Mouse (Mus musculus): ENCODE measurements around the gene Arhgap45. TPM values are rescaled to one million over a fixed set of nuclear protein-coding genes. Genes with fewer than 3 reads are reported as not detected.
A peak's percentile ranks its signal among the peaks of the same experiment; 100 is the strongest.

Arhgap45 gene
- polyA plus RNA-seq, 1 experiment: 0.53 TPM

GRCm38 (mm10) chr10:79970415-79971182 lies 45.9 kb upstream of the Arhgap45 start, which contains the start of gene Grin3b:
Gene Grin3b, plus strand, starts transcription at chr10:79970715.
- no peak within 1 kb of the TSS for H3K4me3 ChIP-seq
- no peak within 1 kb of the TSS for H3ac ChIP-seq (ENCODE audit: control insufficient read depth, insufficient read length)
- H3K79me2 ChIP-seq (ENCODE audit: control insufficient read depth, insufficient read depth): no peaks in the 10 kb centered on the region
- H3K4me2 ChIP-seq (ENCODE audit: low read depth): no peak within 1 kb of the TSS
- peaks cover 8% of the 10 kb centered on the region for H3K27me3 ChIP-seq (ENCODE audit: control insufficient read depth, insufficient read depth, insufficient read length)
- TF ChIP-seq REST (IDR thresholded peaks at IDR 0.05; ENCODE audit: insufficient read depth, insufficient read length) (no peak), E2F4 (IDR thresholded peaks at IDR 0.05; ENCODE audit: insufficient read depth) (no peak), POLR2A (IDR thresholded peaks at IDR 0.05; ENCODE audit: insufficient read length, low read depth) (no peak), CEBPB (IDR thresholded peaks at IDR 0.05; ENCODE audit: insufficient read depth, poor library complexity, severe bottlenecking) (no peak), POLR2AphosphoS2 (IDR thresholded peaks at IDR 0.05; ENCODE audit: insufficient read length, low read depth) (peak; percentile 64), TCF3 (IDR thresholded peaks at IDR 0.05; ENCODE audit: insufficient read length, low read depth) (no peak)
- peaks cover 4% of the 10 kb centered on the region for H3K36me3 ChIP-seq (ENCODE audit: control insufficient read depth, insufficient read depth)

- Histone ChIP-seq H3K79me2 (ENCODE audit: control insufficient read depth, insufficient read depth) (no peaks in the 10 kb centered on the region), H3K4me2 (ENCODE audit: low read depth) (no peak overlapping the region), H3K36me3 (ENCODE audit: control insufficient read depth, insufficient read depth) (peaks cover 4% of the 10 kb centered on the region), H3K27me3 (ENCODE audit: control insufficient read depth, insufficient read depth, insufficient read length) (peaks cover 8% of the 10 kb centered on the region), H3ac (ENCODE audit: control insufficient read depth, insufficient read length) (no peak overlapping the region), H3K4me3 (no peak overlapping the region)
- no peak for TF ChIP-seq POLR2AphosphoS2 (IDR thresholded peaks at IDR 0.05; ENCODE audit: insufficient read length, low read depth)
- no peak for TF ChIP-seq TCF12 (IDR thresholded peaks at IDR 0.05; ENCODE audit: insufficient read depth, poor library complexity, severe bottlenecking)
- TF ChIP-seq USF1 (IDR thresholded peaks at IDR 0.05; ENCODE audit: low read depth): no peak
- no peak for TF ChIP-seq REST (IDR thresholded peaks at IDR 0.05; ENCODE audit: insufficient read depth, insufficient read length)
- TF ChIP-seq TCF3 (IDR thresholded peaks at IDR 0.05; ENCODE audit: insufficient read length, low read depth): no peak
Measured at GRCm38 (mm10) chr10:79971183-79971497, 45.3 kb upstream of the Arhgap45 start.

- TF ChIP-seq E2F4 (IDR thresholded peaks at IDR 0.05; ENCODE audit: insufficient read depth) (no peak), USF1 (IDR thresholded peaks at IDR 0.05; ENCODE audit: low read depth) (no peak), TCF12 (IDR thresholded peaks at IDR 0.05; ENCODE audit: insufficient read depth, poor library complexity, severe bottlenecking) (no peak), POLR2A (IDR thresholded peaks at IDR 0.05; ENCODE audit: insufficient read length, low read depth) (no peak), MAX (IDR thresholded peaks at IDR 0.05; ENCODE audit: low read depth) (no peak), REST (IDR thresholded peaks at IDR 0.05; ENCODE audit: insufficient read depth, insufficient read length) (no peak), TCF3 (IDR thresholded peaks at IDR 0.05; ENCODE audit: insufficient read length, low read depth) (no peak), MYOG (IDR thresholded peaks at IDR 0.05; ENCODE audit: control insufficient read depth in 1 of 3, insufficient read depth in 1 of 3, insufficient read length in 2 of 3, low read depth in 2 of 3) (no peak), MYOD1 (IDR thresholded peaks at IDR 0.05; ENCODE audit: control insufficient read depth in 1 of 3, insufficient read length in 2 of 3, low read depth in 2 of 3) (no peak), POLR2AphosphoS2 (IDR thresholded peaks at IDR 0.05; ENCODE audit: insufficient read length, low read depth) (no peak), CEBPB (IDR thresholded peaks at IDR 0.05; ENCODE audit: insufficient read depth, poor library complexity, severe bottlenecking) (no peak), SRF (IDR thresholded peaks at IDR 0.05; ENCODE audit: control insufficient read depth, insufficient read length, low read depth) (no peak)
- no peaks in the 10 kb centered on the region for H3K36me3 ChIP-seq (ENCODE audit: control insufficient read depth, insufficient read depth)
- H3K27me3 ChIP-seq (ENCODE audit: control insufficient read depth, insufficient read depth, insufficient read length): peaks cover 8% of the 10 kb centered on the region
- no peak overlapping the region for H3K4me3 ChIP-seq
- no peaks in the 10 kb centered on the region for H3K79me2 ChIP-seq (ENCODE audit: control insufficient read depth, insufficient read depth)
- H3K4me2 ChIP-seq (ENCODE audit: low read depth): no peak overlapping the region
- no peak overlapping the region for H3ac ChIP-seq (ENCODE audit: control insufficient read depth, insufficient read length)
Measured at GRCm38 (mm10) chr10:79972831-79973230, 43.6 kb upstream of the Arhgap45 start.

- H3ac ChIP-seq (ENCODE audit: control insufficient read depth, insufficient read length): no peak overlapping the region
- H3K79me2 ChIP-seq (ENCODE audit: control insufficient read depth, insufficient read depth): no peaks in the 10 kb centered on the region
- TF ChIP-seq TCF12 (IDR thresholded peaks at IDR 0.05; ENCODE audit: insufficient read depth, poor library complexity, severe bottlenecking) (no peak), POLR2AphosphoS2 (IDR thresholded peaks at IDR 0.05; ENCODE audit: insufficient read length, low read depth) (peak; percentile 55), MYOD1 (IDR thresholded peaks at IDR 0.05; ENCODE audit: control insufficient read depth in 1 of 3, insufficient read length in 2 of 3, low read depth in 2 of 3) (no peak), MYOG (IDR thresholded peaks at IDR 0.05; ENCODE audit: control insufficient read depth in 1 of 3, insufficient read depth in 1 of 3, insufficient read length in 2 of 3, low read depth in 2 of 3) (no peak)
- H3K27me3 ChIP-seq (ENCODE audit: control insufficient read depth, insufficient read depth, insufficient read length): peaks cover 8% of the 10 kb centered on the region
- H3K36me3 ChIP-seq (ENCODE audit: control insufficient read depth, insufficient read depth): no peaks in the 10 kb centered on the region
- no peak overlapping the region for H3K4me3 ChIP-seq
- no peak overlapping the region for H3K4me2 ChIP-seq (ENCODE audit: low read depth)
Measured at GRCm38 (mm10) chr10:79974087-79974486, 42.4 kb upstream of the Arhgap45 start.

DNA sequence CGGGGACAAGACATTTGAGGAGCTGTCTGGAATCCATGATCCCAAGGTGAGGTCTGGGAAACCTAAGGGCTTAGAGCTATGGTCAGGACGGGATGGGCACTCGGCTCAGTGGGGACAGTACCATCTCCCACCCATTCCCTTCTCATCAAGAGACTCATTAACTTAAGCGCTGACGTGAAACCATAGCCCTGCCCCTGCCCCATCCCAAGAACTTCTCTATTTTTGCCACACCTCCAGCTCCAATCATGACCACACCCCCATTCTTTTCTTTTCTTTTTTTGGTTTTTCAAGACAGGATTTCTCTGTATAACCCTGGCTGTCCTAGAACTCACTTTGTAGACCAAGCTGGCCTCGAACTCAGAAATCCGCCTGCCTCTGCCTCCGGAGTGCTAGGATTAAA lies 41.8 kb upstream of the Arhgap45 start:
- Histone ChIP-seq H3ac (ENCODE audit: control insufficient read depth, insufficient read length) (no peak overlapping the region), H3K36me3 (ENCODE audit: control insufficient read depth, insufficient read depth) (no peaks in the 10 kb centered on the region), H3K4me2 (ENCODE audit: low read depth) (no peak overlapping the region), H3K27me3 (ENCODE audit: control insufficient read depth, insufficient read depth, insufficient read length) (peaks cover 8% of the 10 kb centered on the region), H3K4me3 (no peak overlapping the region), H3K79me2 (ENCODE audit: control insufficient read depth, insufficient read depth) (no peaks in the 10 kb centered on the region)
- no peak for TF ChIP-seq E2F4 (IDR thresholded peaks at IDR 0.05; ENCODE audit: insufficient read depth)

All from myocyte (in vitro differentiated cells).